Comparison of ENCODE assay signal across 14 mouse cellular contexts in genomic region chr5:34988690-34989089, GRCm38 (mm10). TPM values are rescaled to one million over a fixed set of nuclear protein-coding genes. Genes with fewer than 3 reads are reported as not detected.
DNase-seq lines count a peak whose midpoint lies in the region; ATAC-seq and TF ChIP-seq lines count a peak whose summit lies in the region.
"Had no signal": no experiment of that assay in that cellular context is flagged by ENCODE, and none has a peak within 500 bp of the region (broad histone marks: within the 10 kb centered on the region; RNA-seq: fewer than 3 reads in every experiment).

No protein-coding gene starts in this region.

- peaks cover 12% of the 10 kb centered on the region; the same call in 1 of the 2 replicates for H3K36me3 ChIP-seq in forebrain, embryonic 15.5 days
- peaks cover 37% of the 10 kb centered on the region for H3K36me3 ChIP-seq in forebrain, embryonic 14.5 days (ENCODE audit: control insufficient read depth, insufficient read depth, low read length)
- H3K36me3 ChIP-seq in kidney, embryonic 15.5 days, result peaks cover 18% of the 10 kb centered on the region; the same call in 1 of the 2 replicates
- H3K36me3 ChIP-seq in kidney, adult 2 months (ENCODE audit: control insufficient read depth, insufficient read depth, low read length), result no peaks in the 10 kb centered on the region
- peaks cover 3% of the 10 kb centered on the region; the same call in 1 of the 2 replicates for H3K36me3 ChIP-seq in midbrain, embryonic 11.5 days (ENCODE audit: control insufficient read depth, insufficient read depth, low read length)
- H3K36me3 ChIP-seq in midbrain, embryonic 16.5 days (ENCODE audit: control insufficient read depth, insufficient read depth, low read length), result no peaks in the 10 kb centered on the region
- no peaks in the 10 kb centered on the region for H3K36me3 ChIP-seq in intestine, embryonic 16.5 days (ENCODE audit: control insufficient read depth, insufficient read depth, low read length)
- H3K36me3 ChIP-seq: G1E had no signal

- DNase-seq in forebrain, embryonic 14.5 days (ENCODE audit: low spot score), result no peak
- DNase-seq in kidney, adult 2 months, result no peak
- no peak for DNase-seq in midbrain, embryonic 11.5 days (ENCODE audit: low spot score, missing footprints)
- no peak for DNase-seq in spleen, adult 18-20 months
- DNase-seq: cerebellum, adult 18-20 months; embryo, embryonic 11 days; thymus, postnatal 25 days had no signal

- WGBS in forebrain, embryonic 15.5 days, result 86% methylated on average over 5 of the region's 5 CpGs
- 85% methylated on average over 5 of the region's 5 CpGs for WGBS in forebrain, embryonic 14.5 days
- WGBS in kidney, embryonic 15.5 days, result 71% methylated on average over 5 of the region's 5 CpGs
- 67% methylated on average over 5 of the region's 5 CpGs for WGBS in kidney, adult 2 months
- 90% methylated on average over 5 of the region's 5 CpGs for WGBS in midbrain, embryonic 11.5 days
- WGBS in midbrain, embryonic 16.5 days, result 82% methylated on average over 5 of the region's 5 CpGs
- 87% methylated on average over 5 of the region's 5 CpGs for WGBS in intestine, embryonic 16.5 days

- H3K4me2 ChIP-seq in forebrain, embryonic 15.5 days (replicated peaks), result no peak overlapping the region
- H3K4me2 ChIP-seq in forebrain, embryonic 14.5 days (ENCODE audit: low read length), result no peak overlapping the region
- H3K4me2 ChIP-seq in kidney, embryonic 15.5 days, result no peak overlapping the region
- no peak overlapping the region for H3K4me2 ChIP-seq in midbrain, embryonic 11.5 days
- H3K4me2 ChIP-seq in midbrain, embryonic 16.5 days (ENCODE audit: low read length), result no peak overlapping the region
- H3K4me2 ChIP-seq in intestine, embryonic 16.5 days (ENCODE audit: low read depth, low read length), result no peak overlapping the region
- H3K4me2 ChIP-seq: limb, embryonic 13.5 days had no signal

- TF ChIP-seq CTCF in kidney, adult 2 months (conservative IDR thresholded peaks at IDR 0.05; ENCODE audit: insufficient read depth, insufficient read length, low read depth, low read length), result no peak

- peak overlapping the region; percentile 55 for H3K27ac ChIP-seq in forebrain, embryonic 15.5 days (replicated peaks)
- no peak overlapping the region for H3K27ac ChIP-seq in forebrain, embryonic 14.5 days (ENCODE audit: low read depth, low read length)
- H3K27ac ChIP-seq in kidney, embryonic 15.5 days, result peak overlapping the region; percentile 51; the same call in 1 of the 2 replicates
- H3K27ac ChIP-seq in kidney, adult 2 months (ENCODE audit: insufficient read depth, low read depth, low read length), result no peak overlapping the region
- peak overlapping the region; percentile 35; the same call in 1 of the 2 replicates for H3K27ac ChIP-seq in midbrain, embryonic 11.5 days (ENCODE audit: low read depth, low read length)
- H3K27ac ChIP-seq in midbrain, embryonic 16.5 days (ENCODE audit: low read length), result no peak overlapping the region
- peak overlapping the region; percentile 37 for H3K27ac ChIP-seq in intestine, embryonic 16.5 days (ENCODE audit: low read length)
- H3K27ac ChIP-seq: limb, embryonic 13.5 days; macrophage had no signal

- ATAC-seq in forebrain, embryonic 15.5 days (replicated peaks), result no peak; the same call in 1 of the 2 replicates
- no peak for ATAC-seq in forebrain, embryonic 14.5 days
- ATAC-seq in kidney, embryonic 15.5 days (replicated peaks; ENCODE audit: low FRiP score), result no peak
- ATAC-seq in midbrain, embryonic 11.5 days (ENCODE audit: low FRiP score), result no peak
- ATAC-seq in midbrain, embryonic 16.5 days, result no peak
- no peak for ATAC-seq in intestine, embryonic 16.5 days

- H3K4me3 ChIP-seq in forebrain, embryonic 15.5 days, result no peak overlapping the region
- no peak overlapping the region for H3K4me3 ChIP-seq in forebrain, embryonic 14.5 days (ENCODE audit: low read depth, low read length)
- H3K4me3 ChIP-seq in kidney, embryonic 15.5 days (replicated peaks), result no peak overlapping the region
- H3K4me3 ChIP-seq in kidney, adult 2 months (ENCODE audit: insufficient read depth, low read depth, low read length), result no peak overlapping the region
- no peak overlapping the region for H3K4me3 ChIP-seq in midbrain, embryonic 11.5 days (ENCODE audit: low read depth, low read length)
- no peak overlapping the region for H3K4me3 ChIP-seq in midbrain, embryonic 16.5 days (ENCODE audit: low read depth, low read length)
- H3K4me3 ChIP-seq in intestine, embryonic 16.5 days (ENCODE audit: low read length), result no peak overlapping the region
- H3K4me3 ChIP-seq: limb, embryonic 13.5 days had no signal

- H3K9me3 ChIP-seq in forebrain, embryonic 15.5 days, result no peaks in the 10 kb centered on the region
- H3K9me3 ChIP-seq in forebrain, embryonic 14.5 days (replicated peaks; ENCODE audit: control insufficient read depth, low read length), result no peaks in the 10 kb centered on the region
- H3K9me3 ChIP-seq in kidney, embryonic 15.5 days (replicated peaks), result no peaks in the 10 kb centered on the region
- H3K9me3 ChIP-seq in midbrain, embryonic 11.5 days (ENCODE audit: control insufficient read depth, low read length), result no peaks in the 10 kb centered on the region
- no peaks in the 10 kb centered on the region for H3K9me3 ChIP-seq in midbrain, embryonic 16.5 days (replicated peaks; ENCODE audit: control insufficient read depth, low read length, poor library complexity, severe bottlenecking)
- no peaks in the 10 kb centered on the region for H3K9me3 ChIP-seq in intestine, embryonic 16.5 days (ENCODE audit: control insufficient read depth, low read length)
- H3K9me3 ChIP-seq: G1E; limb, embryonic 13.5 days had no signal

- TF ChIP-seq POLR2A in kidney, adult 2 months (IDR thresholded peaks at IDR 0.05; ENCODE audit: low read depth, low read length), result no peak

- H3K9ac ChIP-seq in forebrain, embryonic 15.5 days (replicated peaks), result no peak overlapping the region
- H3K9ac ChIP-seq in forebrain, embryonic 14.5 days (ENCODE audit: low read length), result no peak overlapping the region
- H3K9ac ChIP-seq in kidney, embryonic 15.5 days, result no peak overlapping the region
- no peak overlapping the region for H3K9ac ChIP-seq in midbrain, embryonic 11.5 days (ENCODE audit: low read length)
- H3K9ac ChIP-seq in midbrain, embryonic 16.5 days (ENCODE audit: low read depth, low read length), result no peak overlapping the region
- no peak overlapping the region for H3K9ac ChIP-seq in intestine, embryonic 16.5 days (ENCODE audit: low read depth, low read length)
- H3K9ac ChIP-seq: limb, embryonic 13.5 days had no signal

- peaks cover 17% of the 10 kb centered on the region for H3K4me1 ChIP-seq in forebrain, embryonic 15.5 days
- peaks cover 4% of the 10 kb centered on the region for H3K4me1 ChIP-seq in forebrain, embryonic 14.5 days (ENCODE audit: control insufficient read depth, insufficient read depth, low read length)
- peaks cover 12% of the 10 kb centered on the region for H3K4me1 ChIP-seq in kidney, embryonic 15.5 days
- H3K4me1 ChIP-seq in kidney, adult 2 months (ENCODE audit: control insufficient read depth, insufficient read depth, low read length), result no peaks in the 10 kb centered on the region
- no peaks in the 10 kb centered on the region for H3K4me1 ChIP-seq in midbrain, embryonic 11.5 days (ENCODE audit: control insufficient read depth, insufficient read depth, low read length)
- peaks cover 6% of the 10 kb centered on the region for H3K4me1 ChIP-seq in midbrain, embryonic 16.5 days (ENCODE audit: control insufficient read depth, insufficient read depth, low read length)
- peaks cover 5% of the 10 kb centered on the region; the same call in 1 of the 2 replicates for H3K4me1 ChIP-seq in intestine, embryonic 16.5 days (ENCODE audit: control insufficient read depth, insufficient read depth, low read length)

- H3K27me3 ChIP-seq in forebrain, embryonic 15.5 days, result no peaks in the 10 kb centered on the region
- no peaks in the 10 kb centered on the region for H3K27me3 ChIP-seq in forebrain, embryonic 14.5 days (replicated peaks; ENCODE audit: control insufficient read depth, insufficient read depth, low read length)
- no peaks in the 10 kb centered on the region for H3K27me3 ChIP-seq in kidney, embryonic 15.5 days
- H3K27me3 ChIP-seq in kidney, adult 2 months (replicated peaks; ENCODE audit: control insufficient read depth, insufficient read depth, low read length), result no peaks in the 10 kb centered on the region
- no peaks in the 10 kb centered on the region for H3K27me3 ChIP-seq in midbrain, embryonic 11.5 days (ENCODE audit: control insufficient read depth, insufficient read depth, low read length)
- no peaks in the 10 kb centered on the region for H3K27me3 ChIP-seq in midbrain, embryonic 16.5 days (ENCODE audit: control insufficient read depth, insufficient read depth, low read depth, low read length)
- 0 out of 2 replicates have a peak, but pooled peaks cover 6% of the 10 kb centered on the region for H3K27me3 ChIP-seq in intestine, embryonic 16.5 days (replicated peaks; ENCODE audit: control insufficient read depth, insufficient read depth, low read length)
- H3K27me3 ChIP-seq: limb, embryonic 13.5 days had no signal

RNA-seq across cellular contexts. Expression of gene Rgs12, which starts 39.4 kb away (rescaled TPM):
- 64.7 and 64.9 TPM in 2 replicates for polyA plus RNA-seq in forebrain, embryonic 15.5 days (2015; fragmentation: Nextera tagmentation; extraction: Ambion mirVana)
- polyA plus RNA-seq in forebrain, embryonic 14.5 days (2014; fragmentation: Nextera tagmentation; extraction: Ambion mirVana), result 37.2 and 37.4 TPM in 2 replicates
- 30.2 and 35.2 TPM in 2 replicates for polyA plus RNA-seq in kidney, embryonic 15.5 days (2015; fragmentation: Nextera tagmentation; extraction: Ambion mirVana)
- 14.1 and 20.7 TPM in 2 replicates for polyA plus RNA-seq in kidney, adult 2 months (2012; rRNA removed)
- 47.5 and 49.0 TPM in 2 replicates for polyA plus RNA-seq in midbrain, embryonic 11.5 days (2014; fragmentation: Nextera tagmentation; extraction: Ambion mirVana)
- polyA plus RNA-seq in midbrain, embryonic 16.5 days (2015; fragmentation: Nextera tagmentation; extraction: Ambion mirVana), result 42.3 and 52.9 TPM in 2 replicates
- polyA plus RNA-seq in intestine, embryonic 16.5 days (2015; fragmentation: Nextera tagmentation; extraction: Ambion mirVana), result 12.9 and 13.9 TPM in 2 replicates

RNA-seq across cellular contexts. Expression of gene Hgfac, which starts 52.6 kb away (rescaled TPM):
- polyA plus RNA-seq in forebrain, embryonic 15.5 days (2015; fragmentation: Nextera tagmentation; extraction: Ambion mirVana), result 0.69 and 0.75 TPM in 2 replicates
- polyA plus RNA-seq in forebrain, embryonic 14.5 days (2014; fragmentation: Nextera tagmentation; extraction: Ambion mirVana), result 0.72 TPM in 1 of 2 replicates, not detected in the other
- polyA plus RNA-seq in kidney, embryonic 15.5 days (2015; fragmentation: Nextera tagmentation; extraction: Ambion mirVana), result 2.6 and 3.6 TPM in 2 replicates
- polyA plus RNA-seq in kidney, adult 2 months (2012; rRNA removed), result 46.8 and 66.0 TPM in 2 replicates
- 0.26 and 0.69 TPM in 2 replicates for polyA plus RNA-seq in midbrain, embryonic 11.5 days (2014; fragmentation: Nextera tagmentation; extraction: Ambion mirVana)
- 0.16 and 0.31 TPM in 2 replicates for polyA plus RNA-seq in midbrain, embryonic 16.5 days (2015; fragmentation: Nextera tagmentation; extraction: Ambion mirVana)
- polyA plus RNA-seq in intestine, embryonic 16.5 days (2015; fragmentation: Nextera tagmentation; extraction: Ambion mirVana), result 14.1 and 14.9 TPM in 2 replicates
- polyA plus RNA-seq: G1E, macrophage had no signal

Comparison
In these comparisons a context has a peak if more than half of its experiments do, and no peak if none do; other contexts are left out.
1. H3K27ac ChIP-seq: peak in forebrain, embryonic 15.5 days (single experiment), kidney, embryonic 15.5 days (single experiment), midbrain, embryonic 11.5 days (single experiment) and intestine, embryonic 16.5 days (single experiment); none in forebrain, embryonic 14.5 days (single experiment), kidney, adult 2 months (single experiment) and midbrain, embryonic 16.5 days (single experiment).